13 mouse cellular contexts compared by ENCODE assay signal in the genomic region with DNA sequence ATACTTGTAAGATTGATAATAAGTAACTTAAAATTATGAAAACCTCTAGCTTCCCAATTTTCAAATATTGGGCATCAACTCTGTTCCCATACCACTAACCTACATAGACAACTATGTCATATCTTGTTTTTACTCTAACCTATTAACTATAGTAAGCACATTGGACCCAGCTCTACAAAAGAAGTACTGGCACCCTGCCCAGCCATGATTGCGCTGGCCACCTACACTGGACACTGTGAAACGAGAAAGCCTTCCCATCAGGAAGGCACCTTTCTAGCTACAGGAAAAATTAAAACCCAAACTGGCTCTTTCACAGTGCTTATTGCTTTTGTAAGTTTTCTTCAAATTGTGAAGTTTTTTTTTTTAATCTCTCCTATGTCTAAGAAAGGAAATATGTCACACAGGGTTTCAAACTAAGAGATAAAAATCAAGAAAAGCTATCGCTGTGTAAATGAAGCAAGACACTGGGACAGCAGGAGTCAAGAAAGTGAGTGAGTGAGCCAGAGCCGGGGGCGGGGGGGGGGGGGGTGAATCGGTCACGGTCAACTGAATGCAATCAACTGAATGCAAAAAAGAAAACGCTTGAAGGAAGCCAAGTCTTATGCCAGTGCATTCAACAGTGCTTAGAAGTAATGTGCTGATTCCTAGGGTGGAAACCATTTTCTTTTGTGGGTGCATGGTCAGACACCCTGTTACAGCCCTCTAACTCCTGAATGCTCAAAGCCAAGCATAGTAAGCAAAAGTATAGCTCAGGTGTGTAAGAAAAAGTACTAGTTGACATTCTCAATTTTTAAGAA. TPM values are rescaled to one million over a fixed set of nuclear protein-coding genes. Genes with fewer than 3 reads are reported as not detected.
A peak's percentile ranks its signal among the peaks of the same experiment; 100 is the strongest.
DNase-seq lines count a peak whose midpoint lies in the region; ATAC-seq and TF ChIP-seq lines count a peak whose summit lies in the region.
"Had no signal": no experiment of that assay in that cellular context is flagged by ENCODE, and none has a peak within 500 bp of the region (broad histone marks: within the 10 kb centered on the region; RNA-seq: fewer than 3 reads in every experiment).

No protein-coding gene starts in this region.

- WGBS in heart, adult 2 months = 42% methylated on average over 8 of the region's 8 CpGs
- 43% methylated on average over 5 of the region's 8 CpGs for WGBS in neural tube, embryonic 12.5 days
- 47% methylated on average over 8 of the region's 8 CpGs for WGBS in neural tube, embryonic 15.5 days

- DNase-seq in heart, postnatal 4 days = peak; percentile 19
- DNase-seq in heart, adult 2 months = no peak
- peak; percentile 77 to 79 for DNase-seq in cerebellum, postnatal 10 days
- DNase-seq in kidney, postnatal 25 days = peak; percentile 60 to 73
- no peak for DNase-seq in thymus, postnatal 10 days (ENCODE audit: low spot score in 2 of 2)
- DNase-seq in spleen, postnatal 14 days (ENCODE audit: low spot score in 2 of 2) = no peak
- DNase-seq: layer of hippocampus, adult 9-11 months had no signal

- H3K9ac ChIP-seq in heart, adult 2 months (ENCODE audit: low read depth, low read length) = no peak overlapping the region
- H3K9ac ChIP-seq in neural tube, embryonic 12.5 days = no peak overlapping the region
- no peak overlapping the region for H3K9ac ChIP-seq in neural tube, embryonic 15.5 days (replicated peaks)
- H3K9ac ChIP-seq: embryonic facial prominence, embryonic 15.5 days; heart, embryonic 13.5 days; liver, embryonic 14.5 days; midbrain, embryonic 12.5 days had no signal

- H3K4me2 ChIP-seq in neural tube, embryonic 12.5 days (replicated peaks) = no peak overlapping the region
- no peak overlapping the region for H3K4me2 ChIP-seq in neural tube, embryonic 15.5 days
- H3K4me2 ChIP-seq: embryonic facial prominence, embryonic 15.5 days; heart, embryonic 13.5 days; midbrain, embryonic 12.5 days had no signal

- H3K9me3 ChIP-seq in neural tube, embryonic 12.5 days = no peaks in the 10 kb centered on the region
- no peaks in the 10 kb centered on the region for H3K9me3 ChIP-seq in neural tube, embryonic 15.5 days (replicated peaks)
- H3K9me3 ChIP-seq: embryonic facial prominence, embryonic 15.5 days; heart, embryonic 13.5 days; midbrain, embryonic 12.5 days had no signal

- no peaks in the 10 kb centered on the region for H3K36me3 ChIP-seq in heart, adult 2 months (ENCODE audit: control insufficient read depth, insufficient read depth, low read length)
- H3K36me3 ChIP-seq in neural tube, embryonic 12.5 days = no peaks in the 10 kb centered on the region
- H3K36me3 ChIP-seq in neural tube, embryonic 15.5 days = no peaks in the 10 kb centered on the region
- H3K36me3 ChIP-seq: embryonic facial prominence, embryonic 15.5 days; heart, embryonic 13.5 days; midbrain, embryonic 12.5 days had no signal

- no peak for TF ChIP-seq POLR2A in heart, adult 2 months (IDR thresholded peaks at IDR 0.05; ENCODE audit: insufficient read depth, low read depth, low read length)

- no peaks in the 10 kb centered on the region for H3K4me1 ChIP-seq in heart, adult 2 months (ENCODE audit: control insufficient read depth, insufficient read depth, low read length)
- no peaks in the 10 kb centered on the region for H3K4me1 ChIP-seq in neural tube, embryonic 12.5 days
- H3K4me1 ChIP-seq in neural tube, embryonic 15.5 days = no peaks in the 10 kb centered on the region
- H3K4me1 ChIP-seq: embryonic facial prominence, embryonic 15.5 days; heart, embryonic 13.5 days; midbrain, embryonic 12.5 days had no signal

- 0 out of 2 replicates have a peak, but pooled peaks have one; percentile 17 for ATAC-seq in neural tube, embryonic 12.5 days (ENCODE audit: low FRiP score, low read depth)
- no peak for ATAC-seq in neural tube, embryonic 15.5 days (ENCODE audit: low FRiP score)

- TF ChIP-seq EP300 in heart, adult 2 months (IDR thresholded peaks at IDR 0.05; ENCODE audit: insufficient read depth, low read depth, low read length) = no peak

- H3K27me3 ChIP-seq in heart, adult 2 months (ENCODE audit: control insufficient read depth, insufficient read depth, low read length) = no peaks in the 10 kb centered on the region
- no peaks in the 10 kb centered on the region for H3K27me3 ChIP-seq in neural tube, embryonic 12.5 days (replicated peaks)
- H3K27me3 ChIP-seq in neural tube, embryonic 15.5 days (replicated peaks) = no peaks in the 10 kb centered on the region
- H3K27me3 ChIP-seq: embryonic facial prominence, embryonic 15.5 days; heart, embryonic 13.5 days had no signal

- H3K4me3 ChIP-seq in heart, adult 2 months = no peak overlapping the region
- H3K4me3 ChIP-seq in neural tube, embryonic 12.5 days = no peak overlapping the region
- H3K4me3 ChIP-seq in neural tube, embryonic 15.5 days (replicated peaks) = no peak overlapping the region
- H3K4me3 ChIP-seq: embryonic facial prominence, embryonic 15.5 days; heart, embryonic 13.5 days; midbrain, embryonic 12.5 days had no signal

- no peaks in the 10 kb centered on the region for H3K79me2 ChIP-seq in heart, adult 2 months (replicated peaks; ENCODE audit: control insufficient read depth, insufficient read depth, low read length)

- intact Hi-C loops in heart, adult 2 months (cut with DNase I) = no loop called here

- TF ChIP-seq CTCF in heart, adult 2 months (IDR thresholded peaks at IDR 0.05) = no peak

- H3K27ac ChIP-seq in heart, adult 2 months = no peak overlapping the region
- H3K27ac ChIP-seq in neural tube, embryonic 12.5 days = no peak overlapping the region
- H3K27ac ChIP-seq in neural tube, embryonic 15.5 days (replicated peaks) = no peak overlapping the region
- H3K27ac ChIP-seq: embryonic facial prominence, embryonic 15.5 days; heart, embryonic 13.5 days; liver, embryonic 14.5 days; midbrain, embryonic 12.5 days had no signal

RNA-seq across cellular contexts. Expression of gene Reps2, which starts 52.2 kb away (rescaled TPM):
- total RNA-seq in heart, postnatal 4 days (2021) = 1 to 10 TPM in 1 of 2 experiments, under 1 TPM in 1; 0.52 to 1.5 TPM
- 1 to 10 TPM in 1 of 2 experiments, under 1 TPM in 1; 0.75 to 1.1 TPM for total RNA-seq in heart, adult 2 months (2021)
- polyA plus RNA-seq in heart, adult 2 months (2012; rRNA removed) = 0.39 and 0.64 TPM in 2 replicates
- 1.4 and 1.9 TPM in 2 replicates for polyA plus RNA-seq in neural tube, embryonic 12.5 days (2016; fragmentation: Nextera tagmentation; extraction: Ambion mirVana)
- 1.6 and 1.9 TPM in 2 replicates for polyA plus RNA-seq in neural tube, embryonic 15.5 days (2015; fragmentation: Nextera tagmentation; extraction: Ambion mirVana)

Comparison
In these comparisons a context has a peak if more than half of its experiments do, and no peak if none do; other contexts are left out.
1. DNase-seq: peak in heart, postnatal 4 days (single experiment), cerebellum, postnatal 10 days (2 of 2) and kidney, postnatal 25 days (2 of 2); none in heart, adult 2 months (0 of 2), thymus, postnatal 10 days (0 of 2) and spleen, postnatal 14 days (0 of 2).